ENCODE assay signal across 25 mouse cellular contexts in genomic region chr11:32301506-32301905, GRCm38 (mm10). TPM values are rescaled to one million over a fixed set of nuclear protein-coding genes. Genes with fewer than 3 reads are reported as not detected.
"Had no signal": no experiment of that assay in that cellular context is flagged by ENCODE, and none has a peak within 500 bp of the region (broad histone marks: within the 10 kb centered on the region; RNA-seq: fewer than 3 reads in every experiment).

No protein-coding gene starts in this region.

- H3K4me3 ChIP-seq: layer of hippocampus, adult 2 months; limb, embryonic 10.5 days; limb, embryonic 13.5 days had no signal

- H3K27ac ChIP-seq: kidney, postnatal 0 days; layer of hippocampus, adult 2 months; limb, embryonic 10.5 days; limb, embryonic 13.5 days; macrophage; stomach, postnatal 0 days had no signal

- DNase-seq: kidney, adult 2 months; kidney, postnatal 25 days; layer of hippocampus, adult 9-11 months; lung, embryonic 14.5 days; midbrain, embryonic 14.5 days; thymus, adult 2 months; thymus, postnatal 14 days; thymus, postnatal 4 days had no signal

- H3K4me1 ChIP-seq: limb, embryonic 13.5 days had no signal

- ATAC-seq: intestine, postnatal 0 days; lung, postnatal 0 days had no signal

- H3K9ac ChIP-seq: limb, embryonic 13.5 days; lung, embryonic 14.5 days had no signal

- H3K4me2 ChIP-seq: lung, embryonic 14.5 days; midbrain, embryonic 11.5 days had no signal

- H3K9me3 ChIP-seq: limb, embryonic 10.5 days; limb, embryonic 13.5 days had no signal

- H3K36me3 ChIP-seq: limb, embryonic 10.5 days; limb, embryonic 13.5 days had no signal

RNA-seq across cellular contexts. Expression of gene Hbq1a, which starts 1.6 kb away (rescaled TPM):
- total RNA-seq: megakaryocyte-erythroid progenitor cell, adult 5-6 weeks had no signal
- polyA plus RNA-seq: kidney, embryonic 14.5 days; kidney, postnatal 0 days; large intestine, adult 2 months; limb, embryonic 10.5 days; liver, adult 2 months; macrophage; small intestine, adult 2 months; stomach, postnatal 0 days; thymus, adult 2 months had no signal

RNA-seq across cellular contexts. Expression of gene Hba-a2, which starts 5.2 kb away (rescaled TPM):
- polyA plus RNA-seq: macrophage had no signal

RNA-seq across cellular contexts. Expression of gene Hbq1b, which starts 14.7 kb away (rescaled TPM):
- total RNA-seq: liver, adult 2 months; megakaryocyte-erythroid progenitor cell, adult 5-6 weeks had no signal
- polyA plus RNA-seq: intestine, postnatal 0 days; large intestine, adult 2 months; liver, adult 2 months; macrophage; midbrain, embryonic 14.5 days; small intestine, adult 2 months had no signal

RNA-seq across cellular contexts. Expression of gene Hba-a1, which starts 18.2 kb away (rescaled TPM):
- polyA plus RNA-seq: macrophage had no signal

RNA-seq across cellular contexts. Expression of gene Hba-x, which starts 25.3 kb away (rescaled TPM):
- total RNA-seq: layer of hippocampus, adult 2 months; layer of hippocampus, postnatal 25 days; left cerebral cortex, adult 18-20 months; left cerebral cortex, postnatal 25 days; liver, adult 2 months; megakaryocyte-erythroid progenitor cell, adult 5-6 weeks had no signal
- polyA plus RNA-seq: kidney, adult 2 months; large intestine, adult 2 months; liver, adult 2 months; macrophage; small intestine, adult 2 months had no signal
